Mouse (Mus musculus) adrenal gland, adult 2 months (tissue): ENCODE measurements around the gene Efnb3. TPM values are rescaled to one million over a fixed set of nuclear protein-coding genes. Genes with fewer than 3 reads are reported as not detected.

ENCODE experiments used
- DNase-seq: peaks from one replicate; pipeline ENCODE4 v3.0.0; 2021
- polyA plus RNA-seq: library from polyadenylated mRNA; depleted of rRNA; stranded (reverse); fragments of >200 nt; gene quantifications from 2 replicates; pipeline ENCODE4 v1.2.3, GENCODE M21; 2012
- total RNA-seq, 2 experiments: library from RNA; stranded (reverse); gene quantifications; 2 replicates each; pipeline ENCODE4 v1.2.3; 2021

Gene Efnb3
- total and polyA plus RNA-seq, 3 experiments, result 0.52 to 0.77 (median 0.69) TPM

GRCm38 (mm10) chr11:69582230-69582805 lies 22.3 kb upstream of the Efnb3 start:
- DNase-seq, result no peak

- no peak for DNase-seq
Measured at GRCm38 (mm10) chr11:69581814-69582213, 21.8 kb upstream of the Efnb3 start.

GRCm38 (mm10) chr11:69581147-69581688 lies 21.2 kb upstream of the Efnb3 start:
- peak; percentile 95 for DNase-seq

- no peak for DNase-seq
Measured at GRCm38 (mm10) chr11:69580572-69581146, 20.7 kb upstream of the Efnb3 start.

- DNase-seq, result peak; percentile 95
Measured at GRCm38 (mm10) chr11:69580091-69580514, 20.1 kb upstream of the Efnb3 start, which contains the start of the genes Wrap53 and Trp53. Gene Wrap53, minus strand, starts transcription at chr11:69580255. Gene Trp53, plus strand, starts transcription at chr11:69580359.

- peak; percentile 97 for DNase-seq
Measured at GRCm38 (mm10) chr11:69579128-69580017, 19.4 kb upstream of the Efnb3 start.

GRCm38 (mm10) chr11:69578301-69578700 lies 18.3 kb upstream of the Efnb3 start:
- no peak for DNase-seq

GRCm38 (mm10) chr11:69576307-69576706 lies 16.3 kb upstream of the Efnb3 start:
- DNase-seq, result no peak

GRCm38 (mm10) chr11:69575220-69575619 lies 15.2 kb upstream of the Efnb3 start:
- no peak for DNase-seq

- DNase-seq, result no peak
Measured at GRCm38 (mm10) chr11:69565131-69565530, 5.1 kb upstream of the Efnb3 start.

GRCm38 (mm10) chr11:69564391-69564790 lies 4.4 kb upstream of the Efnb3 start:
- no peak for DNase-seq

GRCm38 (mm10) chr11:69563373-69563772 lies 3.4 kb upstream of the Efnb3 start:
- DNase-seq, result no peak

GRCm38 (mm10) chr11:69560896-69561854 lies 1.2 kb upstream of the Efnb3 start:
- DNase-seq, result no peak

- DNase-seq, result no peak
Measured at GRCm38 (mm10) chr11:69559183-69559582, 822 bp downstream of the Efnb3 start.

- no peak for DNase-seq
Measured at GRCm38 (mm10) chr11:69558756-69559155, 1.2 kb downstream of the Efnb3 start.

- DNase-seq, result no peak
Measured at GRCm38 (mm10) chr11:69557381-69557958, 2.5 kb downstream of the Efnb3 start.

GRCm38 (mm10) chr11:69554539-69555140 lies 5.4 kb downstream of the Efnb3 start:
- no peak for DNase-seq

GRCm38 (mm10) chr11:69553341-69553721 lies 6.7 kb downstream of the Efnb3 start:
- no peak for DNase-seq

GRCm38 (mm10) chr11:69552622-69553340 lies 7.2 kb downstream of the Efnb3 start:
- no peak for DNase-seq

GRCm38 (mm10) chr11:69551310-69551709 lies 8.7 kb downstream of the Efnb3 start:
- no peak for DNase-seq
